Mouse (Mus musculus): Measurements from ENCODE around the gene Rsad1.

The Rsad1 gene

GRCm38 (mm10) chr11:94491035-94491748 lies 57.9 kb downstream of the Rsad1 start:
- DNase-seq (ENCODE audit: low spot score), result no peak
